Mouse (Mus musculus) embryonic facial prominence, embryonic 11.5 days (tissue): ENCODE results near the gene Cfap46. TPM values are rescaled to one million over a fixed set of nuclear protein-coding genes. Genes with fewer than 3 reads are reported as not detected.
A peak's percentile ranks its signal among the peaks of the same experiment; 100 is the strongest.

ENCODE experiments used
- ATAC-seq: fragments of 200-750 bp; cut with Nextera tagmentation; replicated peaks from 2 replicates; pipeline ENCODE4 v1.8.0; 2017; ENCODE audit warnings: low read depth; ENCODE audit not compliant: insufficient number of reproducible peaks, low FRiP score, low TSS enrichment
- DNase-seq: peaks from one replicate; pipeline ENCODE4 v3.0.0-alpha.2; 2015; ENCODE audit warnings: low spot score
- H3K27ac ChIP-seq: fragments of 300-500 bp; sonication (generic); replicated peaks from 2 replicates; pipeline ENCODE4 v1.5.1; 2014; ENCODE audit warnings: mild to moderate bottlenecking, low read depth, low read length, control low read depth
- H3K27me3 ChIP-seq: fragments of 300-500 bp; sonication (generic); 2 replicates; pipeline ENCODE4 v1.6.1; 2014; ENCODE audit warnings: mild to moderate bottlenecking, low read length, moderate library complexity, mixed read lengths; ENCODE audit not compliant: control insufficient read depth, insufficient read depth
- H3K36me3 ChIP-seq: fragments of 300-500 bp; sonication (generic); replicated peaks from 2 replicates; pipeline ENCODE4 v1.6.1; 2014; ENCODE audit warnings: low read depth, mild to moderate bottlenecking, low read length, moderate library complexity, mixed read lengths; ENCODE audit not compliant: control insufficient read depth, insufficient read depth
- H3K4me1 ChIP-seq: fragments of 300-500 bp; sonication (generic); 2 replicates; pipeline ENCODE4 v1.6.1; 2014; ENCODE audit warnings: low read length, mixed read lengths; ENCODE audit not compliant: control insufficient read depth, insufficient read depth
- H3K4me2 ChIP-seq: fragments of 300-500 bp; sonication (generic); 2 replicates; pipeline ENCODE4 v1.6.1; 2014; ENCODE audit warnings: low read depth, mild to moderate bottlenecking, control low read depth, low read length, moderate library complexity
- H3K4me3 ChIP-seq: fragments of 300-500 bp; sonication (generic); 2 replicates; pipeline ENCODE4 v1.5.1; 2014; ENCODE audit warnings: low read depth, low read length, control low read depth
- H3K9ac ChIP-seq: fragments of 300-500 bp; sonication (generic); replicated peaks from 2 replicates; pipeline ENCODE4 v1.6.1; 2014; ENCODE audit warnings: mild to moderate bottlenecking, control low read depth, low read length
- H3K9me3 ChIP-seq: fragments of 300-500 bp; sonication (generic); replicated peaks from 2 replicates; pipeline ENCODE4 v1.6.1; 2016; ENCODE audit warnings: mild to moderate bottlenecking, low read length, inconsistent platforms, mixed read lengths; ENCODE audit not compliant: control insufficient read depth
- WGBS: fragments of 180-500 bp; shearing (Covaris S2); extraction: QIAGEN DNeasy Blood & Tissue Kit; methylation state at CpG from one replicate; pipeline ENCODE4 v1.1.7; 2014; 5-methylcytosine and 5-hydroxymethylcytosine counted together
- polyA plus RNA-seq: library from polyadenylated mRNA; unstranded; fragments of >200 nt; fragmentation: Nextera tagmentation; extraction: Ambion mirVana; gene quantifications from 2 replicates; pipeline ENCODE4 v1.2.1, GENCODE M21; 2014

The Cfap46 gene
- polyA plus RNA-seq, 1 experiment from 2014 or later, result 0.07 TPM

DNA sequence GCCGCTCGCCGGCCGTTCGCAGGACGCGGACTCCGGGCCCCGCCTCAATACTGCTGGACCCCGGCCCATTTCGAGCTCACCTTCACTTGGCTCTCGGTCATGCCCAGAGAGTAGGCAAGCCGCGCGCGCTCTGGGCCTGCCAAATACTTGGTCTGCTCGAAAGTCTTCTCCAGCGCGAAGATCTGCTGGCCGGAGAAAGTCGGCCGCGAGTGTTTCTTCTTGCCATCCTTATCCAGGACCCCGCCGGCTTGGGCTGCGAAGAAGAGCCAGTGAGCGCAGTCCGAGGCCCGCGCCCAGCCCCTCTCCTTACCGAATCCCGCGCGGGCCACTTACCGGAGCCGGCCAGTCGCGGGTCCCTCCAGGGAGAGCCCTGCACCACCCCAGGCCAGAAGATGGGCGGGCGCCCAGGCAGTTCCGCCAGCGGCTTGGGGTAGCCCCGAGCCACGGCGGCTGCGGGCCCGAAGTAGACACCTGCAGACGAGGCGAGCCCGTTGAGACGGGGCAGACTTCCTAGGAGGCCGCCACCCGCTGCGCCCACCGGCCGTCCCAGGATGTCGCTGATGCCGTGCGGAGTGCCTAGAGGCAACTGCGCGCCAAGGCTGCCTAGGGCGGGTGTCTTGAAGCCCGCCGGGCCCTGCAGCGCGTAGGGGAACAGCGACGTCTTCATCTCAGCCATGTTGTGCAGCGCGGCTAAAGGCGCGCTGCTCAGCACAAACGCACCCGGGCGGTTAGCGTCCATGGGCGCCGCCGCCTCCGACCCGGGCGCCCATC, 101.6 kb downstream of the Cfap46 start:
- Histone ChIP-seq H3K9ac (peak overlapping the region; percentile 13), H3K4me3 (peak overlapping the region; percentile 35)

DNA sequence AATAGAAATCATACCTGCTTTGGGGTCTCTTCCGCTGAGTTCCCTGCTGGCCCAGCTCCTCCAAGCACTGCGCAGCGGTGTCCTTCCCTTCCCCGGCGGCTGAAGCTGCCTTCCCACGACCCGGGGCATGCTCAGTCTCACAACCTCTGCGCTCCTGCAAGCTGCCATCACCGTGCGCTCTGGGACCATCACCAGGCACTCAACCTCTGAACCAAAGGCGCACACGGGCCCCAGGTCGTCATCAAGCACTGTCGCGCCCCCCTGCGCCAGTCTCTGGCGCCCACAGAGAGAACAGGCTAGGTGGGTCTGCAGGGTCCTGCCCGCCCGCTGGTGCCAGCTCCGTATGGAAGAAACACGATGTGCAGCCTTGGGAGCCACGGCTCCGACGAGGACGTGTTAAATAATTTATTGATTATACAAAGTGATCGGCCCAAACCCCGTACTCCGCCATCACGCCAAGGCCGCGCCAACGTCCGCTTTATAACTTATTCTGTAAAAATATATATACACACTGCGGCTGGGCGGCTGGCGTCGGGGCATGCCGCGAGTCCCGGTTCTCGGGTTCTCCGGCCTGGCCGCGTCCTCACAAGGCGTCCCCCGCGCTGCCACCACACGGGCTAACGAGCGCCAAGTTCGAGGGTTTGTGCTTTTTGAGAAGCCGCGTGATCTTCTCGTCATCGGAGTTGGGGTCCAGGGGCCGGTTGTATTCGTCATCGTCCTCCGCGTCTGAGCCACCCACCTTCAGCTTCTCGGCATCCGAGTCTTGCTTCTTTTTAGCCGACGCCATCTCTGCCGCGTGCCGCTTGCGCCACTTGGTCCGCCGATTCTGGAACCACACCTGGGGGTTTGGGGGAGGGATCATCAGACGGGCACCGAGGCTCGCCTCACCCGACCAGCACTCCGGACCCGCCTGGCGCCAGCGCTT, 102.5 kb downstream of the Cfap46 start:
- H3K4me2 ChIP-seq, result peak overlapping the region; percentile 61
- H3K36me3 ChIP-seq, result no peaks in the 10 kb centered on the region
- peak; percentile 42 for DNase-seq
- no peak for ATAC-seq
- H3K27me3 ChIP-seq, result peaks cover 69% of the 10 kb centered on the region
- 1% methylated on average over 78 of the region's 78 CpGs for WGBS
- H3K27ac ChIP-seq, result no peak overlapping the region
- peak overlapping the region; percentile 13 for H3K9ac ChIP-seq
- H3K9me3 ChIP-seq, result no peaks in the 10 kb centered on the region
- peak overlapping the region; percentile 35 for H3K4me3 ChIP-seq
- H3K4me1 ChIP-seq, result peaks cover 8% of the 10 kb centered on the region

More for the DNA sequence above, 101.6 kb downstream of the Cfap46 start:
- Histone ChIP-seq H3K27ac (no peak overlapping the region), H3K27me3 (peaks cover 78% of the 10 kb centered on the region), H3K4me1 (peaks cover 8% of the 10 kb centered on the region), H3K36me3 (no peaks in the 10 kb centered on the region), H3K9me3 (no peaks in the 10 kb centered on the region), H3K4me2 (peak overlapping the region; percentile 61)
- under 1% methylated on average over 69 of the region's 82 CpGs for WGBS
- DNase-seq (peak; percentile 41), ATAC-seq (peak; percentile 30; the same call in 1 of the 2 replicates)

DNA sequence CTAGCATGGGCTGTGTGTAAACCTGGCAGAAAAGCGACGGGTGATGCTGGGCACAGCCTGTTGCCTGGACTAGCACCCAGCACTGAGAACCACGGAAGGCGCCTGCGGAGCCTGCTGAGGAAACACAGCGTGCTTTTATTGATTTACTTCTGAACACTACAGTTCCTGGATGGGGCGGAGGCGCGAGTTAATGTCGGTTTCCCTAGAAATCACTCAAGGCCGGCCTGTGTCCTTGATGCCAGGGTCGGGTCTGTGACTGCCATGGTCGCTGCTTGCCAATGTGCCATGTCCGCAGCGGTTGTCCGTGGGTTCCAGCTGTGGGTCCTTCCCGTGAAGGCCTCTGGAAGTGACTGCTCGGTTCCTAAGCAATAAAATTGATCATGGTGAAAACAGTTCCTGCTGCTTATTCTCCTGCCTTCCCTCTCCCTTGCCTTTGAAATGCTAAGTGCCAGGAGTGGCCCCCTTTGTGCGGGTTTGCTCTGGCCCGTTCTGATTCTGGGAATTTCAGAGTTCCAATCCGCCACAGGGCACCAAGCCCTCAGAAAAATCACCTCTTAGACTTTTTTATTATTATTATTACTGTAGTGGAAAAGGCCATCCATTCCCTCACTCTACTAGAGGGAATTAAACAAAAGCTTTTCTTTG, 104.2 kb downstream of the Cfap46 start:
- Histone ChIP-seq H3K4me2 (no peak overlapping the region), H3K27ac (no peak overlapping the region), H3K27me3 (peaks cover 55% of the 10 kb centered on the region), H3K4me3 (no peak overlapping the region), H3K9me3 (no peaks in the 10 kb centered on the region), H3K4me1 (peaks cover 8% of the 10 kb centered on the region), H3K36me3 (no peaks in the 10 kb centered on the region), H3K9ac (no peak overlapping the region)
- 56% methylated on average over 21 of the region's 21 CpGs for WGBS
- ATAC-seq (no peak), DNase-seq (no peak)

DNA sequence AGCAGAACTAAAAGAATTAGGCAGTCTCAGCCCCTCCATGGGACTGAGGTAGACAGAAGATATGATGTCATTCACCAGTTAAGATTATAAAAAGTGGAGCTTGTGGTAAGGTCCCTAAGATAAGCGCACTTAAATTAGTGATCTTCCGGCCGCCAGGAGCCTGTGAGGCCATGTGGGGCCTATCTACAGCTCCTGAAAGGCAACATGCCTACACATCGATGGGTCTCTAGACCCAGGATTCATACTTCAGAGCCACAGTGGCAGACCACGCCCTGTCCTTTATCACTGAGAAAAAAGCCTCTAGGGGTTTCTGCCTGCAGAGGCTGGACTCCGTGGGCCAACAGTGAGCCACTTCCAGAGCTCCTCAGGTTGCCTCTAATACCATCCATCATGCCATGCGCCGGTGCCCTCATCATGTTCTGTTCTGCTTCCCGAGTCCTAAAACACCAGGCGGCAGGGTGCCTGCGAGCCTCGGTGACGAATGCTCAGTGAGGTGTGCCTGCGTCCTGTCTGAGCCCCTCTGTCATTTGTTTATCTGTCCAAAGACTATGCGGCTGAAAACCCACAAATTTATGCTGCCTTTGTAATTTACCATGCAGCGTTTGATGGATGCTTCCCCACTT, 107.4 kb downstream of the Cfap46 start:
- 84% methylated on average over 16 of the region's 16 CpGs for WGBS
- Histone ChIP-seq H3K27me3 (peaks cover 28% of the 10 kb centered on the region), H3K9ac (no peak overlapping the region), H3K9me3 (no peaks in the 10 kb centered on the region), H3K36me3 (no peaks in the 10 kb centered on the region), H3K4me3 (no peak overlapping the region), H3K4me1 (no peaks in the 10 kb centered on the region), H3K27ac (no peak overlapping the region), H3K4me2 (no peak overlapping the region)
- ATAC-seq (no peak), DNase-seq (no peak)

DNA sequence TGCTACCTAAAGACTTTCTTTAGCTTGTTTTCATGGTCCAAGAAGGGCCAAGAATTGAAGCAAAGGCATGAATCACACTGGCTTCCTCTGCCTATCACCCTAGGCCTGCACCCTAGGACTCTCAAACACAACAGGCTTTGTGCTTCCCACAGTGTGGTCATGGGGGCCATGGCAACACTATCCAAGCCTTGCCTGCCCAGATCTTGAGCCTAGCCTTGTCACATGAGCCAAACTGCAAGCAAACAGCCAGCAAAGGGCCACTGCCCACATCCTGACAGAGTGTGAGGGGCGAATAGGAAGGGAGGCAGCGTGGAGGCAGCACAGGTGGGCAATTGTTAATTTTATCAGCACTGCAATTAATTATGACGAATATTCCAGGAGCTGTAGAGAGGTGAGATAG, 111.0 kb downstream of the Cfap46 start:
- no peaks in the 10 kb centered on the region for H3K4me1 ChIP-seq
- ATAC-seq, result no peak
- no peak overlapping the region for H3K4me3 ChIP-seq
- H3K4me2 ChIP-seq, result no peak overlapping the region
- H3K27ac ChIP-seq, result no peak overlapping the region
- H3K27me3 ChIP-seq, result no peaks in the 10 kb centered on the region
- DNase-seq, result no peak
- H3K9ac ChIP-seq, result no peak overlapping the region
- WGBS, result 83% methylated on average over 3 of the region's 3 CpGs
- no peaks in the 10 kb centered on the region for H3K36me3 ChIP-seq
- no peaks in the 10 kb centered on the region for H3K9me3 ChIP-seq

DNA sequence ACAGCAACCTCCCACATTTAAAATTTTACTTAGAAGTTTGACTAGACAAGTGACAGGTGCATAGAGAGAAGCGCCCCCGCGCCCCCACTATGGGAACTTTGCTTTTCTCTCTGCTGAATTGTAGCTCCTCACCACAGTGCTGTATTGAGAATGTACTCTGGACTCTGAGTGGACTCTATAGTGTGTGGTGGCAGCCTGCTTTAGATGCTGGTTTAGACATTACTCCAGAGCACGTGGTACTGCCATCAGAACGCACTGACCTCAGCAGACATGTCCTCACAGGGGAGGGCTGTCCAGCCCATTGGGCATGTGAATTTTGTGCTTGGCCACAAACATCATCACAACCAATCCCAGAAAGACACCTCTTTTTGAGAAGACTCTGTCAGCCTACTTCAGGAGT, 112.8 kb downstream of the Cfap46 start:
- no peaks in the 10 kb centered on the region for H3K27me3 ChIP-seq

DNA sequence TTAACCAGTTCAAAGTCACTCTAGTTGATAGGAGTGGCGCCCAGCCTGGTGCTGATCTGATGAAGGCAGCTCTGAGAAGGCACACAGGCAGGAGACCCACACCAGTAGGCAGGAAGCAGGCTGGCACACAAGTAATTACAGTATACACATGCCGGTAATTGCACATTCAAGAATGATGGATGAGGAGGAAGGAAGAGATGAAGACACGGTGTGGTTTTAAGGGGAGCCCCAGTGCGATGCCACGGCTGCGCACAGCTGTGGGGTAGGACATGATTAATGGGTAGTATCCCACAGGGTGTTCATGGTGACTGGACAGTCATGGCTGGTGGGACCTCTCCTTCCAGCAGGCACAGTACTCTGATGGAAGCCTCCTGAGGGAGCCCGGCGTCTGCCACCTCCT, 117.1 kb downstream of the Cfap46 start:
- Histone ChIP-seq H3K9ac (no peak overlapping the region), H3K27me3 (no peaks in the 10 kb centered on the region), H3K4me2 (no peak overlapping the region), H3K36me3 (no peaks in the 10 kb centered on the region), H3K9me3 (no peaks in the 10 kb centered on the region), H3K4me1 (no peaks in the 10 kb centered on the region), H3K4me3 (no peak overlapping the region), H3K27ac (no peak overlapping the region)
- ATAC-seq (no peak), DNase-seq (no peak)
- 89% methylated on average over 8 of the region's 8 CpGs for WGBS

More for the DNA sequence above, 112.8 kb downstream of the Cfap46 start:
- no peaks in the 10 kb centered on the region for H3K9me3 ChIP-seq
- 93% methylated on average over 5 of the region's 5 CpGs for WGBS
- H3K27ac ChIP-seq, result no peak overlapping the region
- H3K4me1 ChIP-seq, result no peaks in the 10 kb centered on the region
- DNase-seq (no peak), ATAC-seq (no peak)
- no peaks in the 10 kb centered on the region for H3K36me3 ChIP-seq
- H3K4me3 ChIP-seq, result no peak overlapping the region
- H3K9ac ChIP-seq, result no peak overlapping the region
- no peak overlapping the region for H3K4me2 ChIP-seq
